Mouse (Mus musculus): ENCODE measurements at regions not wholly inside any gene's neighbourhood (a gene's known extent, or its start where the extent isn't known, plus 50 kb on each side); places are given as distances from the start of the nearest gene placed in this dataset.

DNA sequence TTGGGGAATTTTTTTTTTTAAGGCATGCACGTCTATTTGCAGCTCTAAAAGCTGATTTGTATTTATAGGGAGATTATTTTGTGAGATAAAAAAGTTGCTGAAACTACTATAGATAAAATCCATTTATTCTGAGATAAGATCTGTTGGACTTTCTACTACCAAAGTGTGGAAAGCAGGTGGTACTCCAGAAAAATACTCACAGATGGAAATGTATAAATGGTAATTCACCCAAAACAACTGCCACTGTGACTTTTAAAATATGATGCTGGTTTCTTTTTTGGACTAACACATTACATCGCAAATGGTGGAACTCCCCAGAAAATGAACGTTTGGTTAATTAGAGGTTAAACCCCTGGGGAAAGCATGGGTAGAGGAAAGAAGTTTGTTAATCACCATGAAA lies 377.7 kb downstream of the Cdk5rap2 start:
- no peak for TF ChIP-seq TAL1 (IDR thresholded peaks at IDR 0.05; ENCODE audit: low read length)
- no peak for TF ChIP-seq GATA1 (IDR thresholded peaks at IDR 0.05; ENCODE audit: low read length)

Data from erythroblast, embryonic 14.5 days (primary cell).